Mouse (Mus musculus) ES-Bruce4 (cell line): ENCODE results near the gene Mavs. TPM values are rescaled to one million over a fixed set of nuclear protein-coding genes. Genes with fewer than 3 reads are reported as not detected.

ENCODE experiments used
- H3K27ac ChIP-seq: 2 replicates; pipeline ENCODE4 v1.5.1; 2012; ENCODE audit warnings: low read length, inconsistent platforms; ENCODE audit not compliant: insufficient read depth
- H3K27me3 ChIP-seq: 2 replicates; pipeline ENCODE4 v1.6.1; 2012; ENCODE audit warnings: mild to moderate bottlenecking, low read length, inconsistent platforms; ENCODE audit not compliant: control insufficient read depth, poor library complexity, insufficient read depth, severe bottlenecking
- H3K36me3 ChIP-seq: 2 replicates; pipeline ENCODE4 v1.6.1; 2012; ENCODE audit warnings: inconsistent platforms, mild to moderate bottlenecking, low read length, moderate library complexity; ENCODE audit not compliant: control insufficient read depth, poor library complexity, insufficient read depth, severe bottlenecking
- H3K4me1 ChIP-seq: one replicate; pipeline ENCODE4 v1.8.1; 2011; ENCODE audit warnings: low read length; ENCODE audit not compliant: control insufficient read depth, insufficient read depth
- H3K4me3 ChIP-seq: 2 replicates; pipeline ENCODE4 v1.5.1; 2011; ENCODE audit warnings: low read depth, mild to moderate bottlenecking, low read length
- H3K9ac ChIP-seq: 2 replicates; pipeline ENCODE4 v1.6.1; 2012; ENCODE audit warnings: low read depth, mild to moderate bottlenecking, inconsistent platforms; ENCODE audit not compliant: poor library complexity, severe bottlenecking
- H3K9me3 ChIP-seq: replicated peaks from 2 replicates; pipeline ENCODE4 v1.6.1; 2012; ENCODE audit warnings: mild to moderate bottlenecking, low read length, inconsistent platforms; ENCODE audit not compliant: control insufficient read depth, poor library complexity, insufficient read depth, severe bottlenecking
- CTCF ChIP-seq: IDR thresholded peaks from one replicate; pipeline ENCODE4 v1.8.1; 2011; ENCODE audit warnings: low read depth, low read length
- EP300 ChIP-seq: IDR thresholded peaks from 2 replicates; pipeline ENCODE4 v1.6.1; 2011; ENCODE audit warnings: low read depth, low read length; ENCODE audit not compliant: insufficient read depth
- POLR2A ChIP-seq: IDR thresholded peaks from one replicate; pipeline ENCODE4 v1.8.1; 2011; ENCODE audit warnings: low read length; ENCODE audit not compliant: insufficient read depth
- polyA plus RNA-seq: library from polyadenylated mRNA; stranded (reverse); fragments of >200 nt; gene quantifications from 2 replicates; pipeline ENCODE4 v1.2.4, GENCODE M21; 2011; ENCODE audit warnings: low read depth; ENCODE audit not compliant: missing spikeins, insufficient read depth, insufficient read length

Mavs gene
- polyA plus RNA-seq, 1 experiment: 20.3 TPM

DNA sequence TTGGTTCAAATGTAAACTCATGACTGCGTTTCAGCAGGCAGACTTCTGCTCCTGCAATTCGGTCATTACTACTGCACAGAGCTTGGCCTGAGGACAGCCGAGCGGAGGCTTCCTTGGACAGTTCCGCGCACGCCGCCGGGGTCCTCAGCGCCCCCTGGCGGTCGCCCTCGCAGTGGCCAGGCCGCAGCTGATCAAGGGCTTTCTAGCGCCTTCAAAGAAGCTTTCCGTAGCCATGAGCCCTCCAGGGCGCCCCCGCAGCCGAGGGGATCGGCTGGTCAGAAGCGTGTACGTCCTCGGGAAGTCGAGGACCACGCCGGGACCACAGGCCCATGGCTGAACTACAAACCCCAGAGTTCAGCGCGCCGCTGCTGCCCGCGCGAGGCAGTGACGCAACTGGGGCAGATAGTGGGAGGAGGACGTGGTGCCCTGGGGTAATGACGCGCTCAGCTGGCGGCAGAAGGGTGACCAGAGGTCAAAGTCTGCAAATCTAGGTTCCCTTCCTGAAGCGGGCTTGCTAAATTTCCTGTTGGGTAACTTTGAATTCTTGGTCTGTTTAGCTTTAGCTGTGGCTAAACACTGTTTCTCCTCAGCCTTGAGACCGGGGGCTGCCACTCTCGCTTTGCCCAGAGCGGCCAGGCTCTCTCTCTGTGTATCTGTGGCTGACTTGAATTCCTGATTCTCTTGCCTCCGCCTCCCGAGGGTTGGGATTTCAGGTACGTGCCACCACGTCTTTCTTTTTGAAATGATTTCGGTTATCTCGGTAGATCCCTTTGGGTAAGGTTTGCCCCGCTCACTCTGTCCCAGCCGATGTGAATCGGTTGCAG lies 23.7 kb upstream of the Mavs start:
- no peaks in the 10 kb centered on the region for H3K36me3 ChIP-seq
- H3K4me3 ChIP-seq: peak overlapping the region; percentile 79
- H3K9ac ChIP-seq: peak overlapping the region; percentile 53
- no peaks in the 10 kb centered on the region for H3K27me3 ChIP-seq
- TF ChIP-seq POLR2A: no peak
- peak; percentile 70 for TF ChIP-seq CTCF
- TF ChIP-seq EP300: peak; percentile 48; the same call in 1 of the 2 replicates
- 0 out of 2 replicates have a peak overlapping the region, but pooled peaks have one; percentile 7 for H3K27ac ChIP-seq
- no peaks in the 10 kb centered on the region for H3K9me3 ChIP-seq
- H3K4me1 ChIP-seq: no peaks in the 10 kb centered on the region

DNA sequence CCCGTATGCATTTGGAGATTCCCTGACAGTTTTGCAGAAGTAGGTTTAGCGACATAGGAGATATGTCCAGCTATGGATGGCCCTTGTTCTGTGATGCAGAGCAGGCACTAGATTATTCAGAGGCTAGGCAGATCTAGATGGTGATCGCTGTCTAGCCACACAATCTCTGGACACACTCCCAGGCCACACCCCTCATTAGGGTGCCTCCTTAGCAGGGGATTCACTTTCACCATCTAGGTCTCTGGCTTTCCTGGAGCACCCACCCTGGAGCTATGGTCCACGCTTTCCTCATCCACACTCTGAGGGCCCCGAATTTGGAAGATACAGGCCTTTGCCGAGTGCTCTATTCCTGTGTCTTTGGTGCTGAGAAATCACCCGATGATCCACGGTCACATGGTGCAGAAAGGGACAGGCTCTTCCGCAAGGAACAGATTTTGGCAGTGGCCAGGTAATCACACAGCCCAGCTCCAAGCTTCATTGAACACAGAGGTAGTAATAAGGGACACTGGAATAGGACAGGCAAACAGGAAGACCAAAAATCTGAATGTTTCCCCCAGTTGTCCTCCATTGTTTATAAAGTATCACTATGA lies 22.7 kb upstream of the Mavs start:
- peaks cover 2% of the 10 kb centered on the region for H3K4me1 ChIP-seq
- TF ChIP-seq CTCF (no peak), EP300 (no peak), POLR2A (no peak)
- H3K9ac ChIP-seq: peak overlapping the region; percentile 53
- no peak overlapping the region for H3K27ac ChIP-seq
- no peaks in the 10 kb centered on the region for H3K36me3 ChIP-seq
- no peaks in the 10 kb centered on the region for H3K27me3 ChIP-seq
- peak overlapping the region; percentile 10; the same call in 1 of the 2 replicates for H3K4me3 ChIP-seq
- H3K9me3 ChIP-seq: no peaks in the 10 kb centered on the region

DNA sequence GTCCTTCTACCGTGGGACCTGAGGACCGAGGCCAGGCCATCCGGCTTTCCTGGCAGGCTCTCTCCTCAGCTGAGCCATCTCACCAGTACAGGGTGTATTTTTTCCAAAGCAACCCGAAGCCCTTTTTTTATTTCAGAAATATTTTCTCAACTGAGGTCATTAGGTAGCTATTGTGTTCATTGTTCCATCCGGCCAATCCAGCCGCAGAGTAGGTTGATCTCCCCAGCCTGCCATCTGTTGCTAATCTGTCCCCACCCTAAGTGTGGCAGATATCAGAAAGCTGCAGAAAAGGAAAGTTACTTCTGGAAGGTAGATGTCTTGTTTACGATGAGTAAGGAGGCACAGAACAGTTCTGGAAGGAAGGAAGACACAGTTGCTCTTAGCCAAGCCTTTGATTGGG lies 20.1 kb upstream of the Mavs start:
- H3K9ac ChIP-seq: no peak overlapping the region
- H3K27ac ChIP-seq: no peak overlapping the region
- H3K4me3 ChIP-seq: no peak overlapping the region
- H3K36me3 ChIP-seq: no peaks in the 10 kb centered on the region
- no peaks in the 10 kb centered on the region for H3K27me3 ChIP-seq
- H3K4me1 ChIP-seq: peaks cover 5% of the 10 kb centered on the region
- TF ChIP-seq EP300 (no peak), POLR2A (no peak), CTCF (no peak)
- H3K9me3 ChIP-seq: no peaks in the 10 kb centered on the region

DNA sequence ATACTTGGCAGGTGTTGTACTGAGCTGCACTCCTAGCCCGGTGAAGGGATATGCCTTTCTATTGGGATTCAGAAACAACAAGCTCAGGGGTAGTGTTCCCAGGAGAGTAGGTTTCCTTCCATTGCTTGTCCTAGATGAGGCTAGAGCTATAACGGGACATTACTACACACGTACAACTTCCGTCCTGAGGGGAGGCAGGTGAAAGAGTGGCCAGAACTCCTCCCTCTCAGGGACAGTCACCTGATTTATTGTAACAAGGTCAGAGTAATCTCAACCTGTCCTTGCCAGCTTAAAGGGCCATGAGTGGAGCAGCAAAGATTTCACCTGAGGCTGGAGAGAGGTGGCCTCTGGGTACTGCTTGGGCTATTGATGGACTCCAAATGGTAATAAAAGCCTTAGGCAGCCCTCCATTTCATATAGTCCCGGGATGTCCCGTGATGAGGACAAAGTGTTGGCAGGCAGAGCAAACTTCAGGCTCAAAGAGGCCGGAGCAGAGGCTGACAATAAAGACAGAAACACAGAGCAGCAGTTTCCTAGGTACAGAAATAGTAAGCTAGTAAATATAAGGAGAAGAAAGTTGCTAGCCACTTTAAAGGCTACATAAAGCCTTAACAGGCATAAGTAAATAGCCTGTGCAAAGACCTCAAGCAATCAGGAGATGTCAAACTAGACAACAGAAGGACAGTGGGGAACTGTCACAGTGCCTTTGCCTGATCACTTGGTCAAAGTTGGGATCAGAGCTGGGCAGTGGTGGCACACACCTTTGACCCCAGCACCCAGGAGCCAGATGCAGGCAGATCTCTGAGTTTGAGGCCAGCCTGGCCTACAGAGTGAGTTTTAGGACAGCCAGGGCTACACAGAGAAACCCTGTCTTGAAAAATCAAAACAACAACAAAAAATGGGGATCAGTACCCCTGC lies 17.7 kb upstream of the Mavs start:
- no peak overlapping the region for H3K27ac ChIP-seq
- TF ChIP-seq CTCF: no peak
- no peak for TF ChIP-seq POLR2A
- no peak for TF ChIP-seq EP300

DNA sequence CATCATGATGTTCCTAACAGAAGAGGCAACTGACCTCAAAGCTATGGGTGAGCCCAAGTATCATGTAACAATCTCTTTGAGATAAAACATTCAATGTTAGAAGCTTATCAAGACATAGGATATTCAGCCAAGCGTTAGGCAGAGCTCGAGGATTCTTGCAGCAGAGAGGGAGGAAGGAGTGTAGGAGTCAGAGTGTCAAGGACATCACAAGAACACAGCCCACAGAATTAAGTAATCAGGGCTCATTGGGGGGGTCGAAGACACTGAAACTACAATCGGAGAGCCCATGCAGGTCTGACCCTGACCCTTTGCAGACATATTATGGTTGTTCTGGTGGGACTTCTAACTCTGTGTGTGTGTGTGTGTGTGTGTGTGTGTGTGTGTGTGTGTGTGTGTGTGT lies 13.8 kb upstream of the Mavs start:
- H3K4me3 ChIP-seq: no peak overlapping the region

More for the DNA sequence above, 17.7 kb upstream of the Mavs start:
- Histone ChIP-seq H3K4me3 (no peak overlapping the region), H3K36me3 (no peaks in the 10 kb centered on the region), H3K27me3 (no peaks in the 10 kb centered on the region), H3K9ac (no peak overlapping the region), H3K9me3 (no peaks in the 10 kb centered on the region), H3K4me1 (peaks cover 5% of the 10 kb centered on the region)

More for the DNA sequence above, 13.8 kb upstream of the Mavs start:
- Histone ChIP-seq H3K27me3 (no peaks in the 10 kb centered on the region), H3K36me3 (no peaks in the 10 kb centered on the region), H3K9ac (no peak overlapping the region), H3K4me1 (peaks cover 5% of the 10 kb centered on the region), H3K9me3 (no peaks in the 10 kb centered on the region), H3K27ac (no peak overlapping the region)
- TF ChIP-seq EP300 (no peak), CTCF (no peak), POLR2A (no peak)
